Mouse (Mus musculus) intestine, embryonic 14.5 days (tissue): ENCODE measurements around the gene Hoxa4. TPM values are rescaled to one million over a fixed set of nuclear protein-coding genes. Genes with fewer than 3 reads are reported as not detected.

Experiments
- ATAC-seq: fragments of 200-750 bp; cut with Nextera tagmentation; replicated peaks from 2 replicates; pipeline ENCODE4 v1.8.0; 2017; ENCODE audit warnings: low read depth, moderate number of reproducible peaks, moderate TSS enrichment, moderate library complexity; ENCODE audit not compliant: low FRiP score, low TSS enrichment
- DNase-seq: peaks from one replicate; pipeline ENCODE4 v3.0.0-alpha.2; 2018; ENCODE audit warnings: low spot score
- H3K27ac ChIP-seq: fragments of 300-500 bp; sonication (generic); 2 replicates; pipeline ENCODE4 v1.5.1; 2014; ENCODE audit warnings: low read depth, mild to moderate bottlenecking, control low read depth
- H3K27me3 ChIP-seq: fragments of 300-500 bp; sonication (generic); replicated peaks from 2 replicates; pipeline ENCODE4 v1.6.1; 2014; ENCODE audit warnings: low read length, control low read depth; ENCODE audit not compliant: control insufficient read depth, insufficient read depth
- H3K36me3 ChIP-seq: fragments of 300-500 bp; sonication (generic); 2 replicates; pipeline ENCODE4 v1.6.1; 2014; ENCODE audit warnings: low read length, control low read depth; ENCODE audit not compliant: control insufficient read depth, insufficient read depth
- H3K4me1 ChIP-seq: fragments of 300-500 bp; sonication (generic); replicated peaks from 2 replicates; pipeline ENCODE4 v1.6.1; 2014; ENCODE audit warnings: low read length, control low read depth, mixed read lengths; ENCODE audit not compliant: control insufficient read depth, insufficient read depth
- H3K4me2 ChIP-seq: fragments of 300-500 bp; sonication (generic); 2 replicates; pipeline ENCODE4 v1.6.1; 2014; ENCODE audit warnings: low read length
- H3K4me3 ChIP-seq: fragments of 300-500 bp; sonication (generic); 2 replicates; pipeline ENCODE4 v1.5.1; 2014; ENCODE audit warnings: low read depth, low read length, control low read depth, mixed read lengths
- H3K9ac ChIP-seq: fragments of 300-500 bp; sonication (generic); 2 replicates; pipeline ENCODE4 v1.6.1; 2014; ENCODE audit warnings: mild to moderate bottlenecking, low read length
- H3K9me3 ChIP-seq: fragments of 300-500 bp; sonication (generic); 2 replicates; pipeline ENCODE4 v1.6.1; 2016; ENCODE audit warnings: low read length, control low read depth; ENCODE audit not compliant: control insufficient read depth
- WGBS: fragments of 180-500 bp; shearing (Covaris S2); extraction: QIAGEN DNeasy Blood & Tissue Kit; methylation state at CpG from one replicate; pipeline ENCODE4 v1.1.7; 2014; 5-methylcytosine and 5-hydroxymethylcytosine counted together
- polyA plus RNA-seq: library from polyadenylated mRNA; unstranded; fragments of >200 nt; fragmentation: Nextera tagmentation; extraction: Ambion mirVana; gene quantifications from 2 replicates; pipeline ENCODE4 v1.2.1, GENCODE M21; 2014

Hoxa4 gene
- polyA plus RNA-seq, 1 experiment from 2014 or later: 7.5 TPM

DNA sequence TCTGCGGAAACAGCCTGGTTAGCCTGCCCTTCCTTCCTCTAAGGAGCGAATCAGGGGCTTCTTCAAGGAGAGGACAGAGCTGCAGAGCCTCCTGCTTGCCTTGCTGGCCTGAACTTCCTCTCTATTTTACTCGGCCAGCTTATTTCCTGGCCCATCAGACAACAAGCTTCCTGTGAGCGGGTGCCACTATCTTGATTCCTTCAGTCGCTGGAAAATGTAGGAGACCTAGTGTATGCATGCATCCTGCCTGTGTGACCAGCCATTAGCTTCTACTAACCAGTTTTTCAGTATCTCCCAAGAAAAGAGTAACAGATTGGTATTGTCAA is 20.7 kb downstream of the Hoxa4 start:
- DNase-seq (no peak), ATAC-seq (no peak)
- Histone ChIP-seq H3K27me3 (0 out of 2 replicates have a peak, but pooled peaks cover 8% of the 10 kb centered on the region), H3K9me3 (no peaks in the 10 kb centered on the region), H3K9ac (peak overlapping the region; percentile 87), H3K4me3 (peak overlapping the region; percentile 59), H3K4me2 (peak overlapping the region; percentile 70), H3K4me1 (peaks cover 38% of the 10 kb centered on the region), H3K36me3 (no peaks in the 10 kb centered on the region), H3K27ac (peak overlapping the region; percentile 88)
- WGBS: 43% methylated on average over 5 of the region's 5 CpGs

DNA sequence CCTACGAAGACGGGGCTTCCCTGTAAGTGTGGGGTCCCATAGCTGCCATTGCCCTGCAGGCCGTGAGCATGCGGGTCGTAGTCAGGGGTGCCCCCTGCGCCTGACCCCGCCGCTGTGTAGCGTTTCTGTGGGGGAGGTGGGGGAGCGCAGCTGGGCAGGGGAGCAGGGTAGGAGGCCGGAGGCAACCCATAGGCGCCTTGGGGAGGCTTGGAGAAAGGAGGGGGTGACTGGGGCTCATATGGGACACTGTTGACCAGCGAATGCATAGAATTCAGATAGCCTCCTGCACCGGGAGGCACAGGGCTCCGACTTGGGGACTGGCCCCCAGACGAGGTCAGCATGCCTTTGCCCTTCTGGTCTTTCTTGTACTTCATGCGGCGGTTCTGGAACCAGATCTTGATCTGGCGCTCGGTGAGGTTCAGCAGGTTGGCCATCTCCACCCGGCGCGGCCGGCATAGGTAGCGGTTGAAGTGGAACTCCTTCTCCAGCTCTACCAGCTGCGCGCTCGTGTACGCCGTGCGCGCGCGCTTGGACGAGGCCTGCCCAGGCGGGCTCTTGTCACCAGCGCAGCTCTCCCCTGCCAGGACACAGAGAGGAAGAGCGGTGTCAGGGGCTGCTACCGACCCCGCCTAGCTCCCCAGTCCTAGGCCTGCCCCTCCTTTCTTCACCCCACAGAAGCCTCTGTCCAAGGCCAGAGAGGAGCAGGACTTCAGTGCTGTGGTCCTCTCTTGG is 21.2 kb downstream of the Hoxa4 start:
- peak overlapping the region; percentile 87 for H3K9ac ChIP-seq
- peak; percentile 75 for DNase-seq
- WGBS: 28% methylated on average over 40 of the region's 40 CpGs
- ATAC-seq: no peak
- 0 out of 2 replicates have a peak, but pooled peaks cover 8% of the 10 kb centered on the region for H3K27me3 ChIP-seq
- H3K4me1 ChIP-seq: peaks cover 42% of the 10 kb centered on the region
- no peaks in the 10 kb centered on the region for H3K36me3 ChIP-seq
- H3K27ac ChIP-seq: peak overlapping the region; percentile 88
- H3K4me2 ChIP-seq: peak overlapping the region; percentile 70
- H3K4me3 ChIP-seq: peak overlapping the region; percentile 59
- no peaks in the 10 kb centered on the region for H3K9me3 ChIP-seq

DNA sequence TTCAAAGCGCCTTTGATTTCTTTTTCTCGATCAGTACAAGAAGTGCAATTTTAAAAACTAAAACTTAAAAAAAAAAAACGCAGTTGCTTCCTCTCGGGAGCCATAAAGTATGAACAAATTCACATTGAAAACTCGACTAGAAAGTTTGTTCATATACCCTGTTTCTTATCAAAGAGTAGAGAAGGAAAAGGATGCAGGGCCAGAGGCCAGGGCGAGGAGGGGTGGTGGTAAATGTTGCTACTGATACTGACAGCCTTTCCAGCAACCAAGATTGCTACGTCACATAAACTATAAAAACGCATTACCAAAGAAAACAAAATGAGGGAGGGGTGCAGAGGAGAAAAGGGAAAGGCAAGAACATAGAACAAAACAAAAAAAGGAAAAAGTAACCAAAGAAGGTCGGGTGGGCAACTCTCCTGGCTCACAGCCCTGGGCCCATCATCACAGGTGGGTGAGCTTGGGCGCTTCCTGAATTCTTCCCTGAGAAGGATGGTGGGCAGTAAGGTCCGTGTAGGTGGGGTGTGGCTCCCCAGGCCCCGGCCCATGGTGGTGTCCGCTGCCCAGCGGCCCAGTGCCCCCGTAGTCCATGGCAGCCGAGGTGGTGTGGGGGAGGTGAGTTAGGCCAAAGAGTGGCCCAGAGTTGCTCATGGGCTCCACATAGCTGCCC is 21.9 kb downstream of the Hoxa4 start:
- H3K27ac ChIP-seq: peak overlapping the region; percentile 88
- H3K27me3 ChIP-seq: 0 out of 2 replicates have a peak, but pooled peaks cover 8% of the 10 kb centered on the region
- H3K4me2 ChIP-seq: peak overlapping the region; percentile 70
- no peak for ATAC-seq
- H3K4me3 ChIP-seq: peak overlapping the region; percentile 59; the same call in 1 of the 2 replicates
- H3K9ac ChIP-seq: peak overlapping the region; percentile 87
- no peaks in the 10 kb centered on the region for H3K36me3 ChIP-seq
- peak; percentile 67 for DNase-seq
- peaks cover 47% of the 10 kb centered on the region for H3K4me1 ChIP-seq
- WGBS: 33% methylated on average over 16 of the region's 16 CpGs
- no peaks in the 10 kb centered on the region for H3K9me3 ChIP-seq

DNA sequence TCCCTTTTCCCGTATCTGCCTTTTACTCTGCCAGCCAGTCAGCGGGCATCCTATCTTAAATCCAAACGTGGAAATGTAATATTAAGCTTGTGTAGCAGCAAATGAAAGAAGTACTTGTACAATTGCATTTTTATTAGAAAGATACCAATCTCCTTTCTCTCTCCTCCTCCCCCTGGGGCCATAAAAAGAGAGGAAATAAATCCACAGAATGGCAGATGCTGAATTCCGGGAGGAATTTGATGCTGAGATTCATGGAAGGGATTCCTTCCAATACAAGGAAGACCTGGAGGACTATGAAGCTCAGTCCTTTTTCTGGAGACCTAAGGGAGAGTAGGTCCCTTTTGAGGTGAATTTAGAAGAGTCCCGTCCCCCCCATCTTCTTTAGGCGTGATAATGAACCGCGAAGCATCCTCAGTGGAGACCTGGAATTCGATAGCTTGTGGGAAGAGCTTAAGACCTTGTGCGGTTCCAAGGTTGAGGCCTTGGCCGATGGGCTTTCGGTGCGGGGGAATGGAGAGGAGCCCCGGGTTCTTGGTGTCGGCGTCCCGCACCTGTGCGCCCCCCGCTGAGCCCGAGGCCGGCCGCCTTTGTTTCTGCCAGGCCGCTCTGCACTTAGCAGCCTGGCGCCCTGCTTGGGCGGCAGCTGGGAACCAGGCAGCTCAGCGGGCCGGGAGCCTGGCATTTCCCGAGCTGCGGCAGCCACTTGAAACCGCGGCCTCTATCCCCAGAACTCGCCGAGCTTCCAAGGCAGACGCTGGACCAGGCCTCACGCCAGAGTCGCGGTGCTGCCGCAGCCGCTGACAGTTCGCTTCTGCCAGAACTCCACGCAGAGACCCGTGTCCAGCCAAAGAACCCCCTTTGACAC is 23.1 kb downstream of the Hoxa4 start:
- peak overlapping the region; percentile 87 for H3K9ac ChIP-seq
- H3K9me3 ChIP-seq: no peaks in the 10 kb centered on the region
- 21% methylated on average over 42 of the region's 42 CpGs for WGBS
- peak overlapping the region; percentile 70 for H3K4me2 ChIP-seq
- H3K27ac ChIP-seq: peak overlapping the region; percentile 95
- H3K4me3 ChIP-seq: peak overlapping the region; percentile 59
- ATAC-seq (no peak), DNase-seq (peak; percentile 74)
- H3K36me3 ChIP-seq: no peaks in the 10 kb centered on the region
- H3K27me3 ChIP-seq: 0 out of 2 replicates have a peak, but pooled peaks cover 8% of the 10 kb centered on the region
- peaks cover 45% of the 10 kb centered on the region for H3K4me1 ChIP-seq

DNA sequence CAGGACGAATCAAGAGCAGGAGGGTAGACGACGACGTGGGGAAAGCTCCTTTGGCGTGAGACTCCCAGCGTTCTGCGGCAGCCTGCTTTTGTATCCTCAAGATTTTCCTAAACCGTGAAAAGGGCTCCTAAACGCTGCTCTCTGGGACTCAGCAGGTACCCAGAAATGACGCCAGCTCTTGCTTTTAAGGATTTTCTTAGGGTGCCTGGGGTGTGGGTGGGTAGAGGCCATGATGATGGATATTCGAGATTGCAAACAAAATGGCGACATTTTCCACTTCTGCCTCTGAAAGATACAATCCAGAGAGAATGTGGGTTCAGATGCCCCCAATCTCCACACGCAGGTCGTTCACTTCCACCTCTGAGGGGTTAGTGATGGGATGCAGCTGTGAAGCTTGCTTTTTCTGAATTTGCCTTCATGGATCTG is 23.8 kb downstream of the Hoxa4 start:
- WGBS: 34% methylated on average over 14 of the region's 14 CpGs
- Histone ChIP-seq H3K9ac (peak overlapping the region; percentile 87), H3K36me3 (peaks cover 3% of the 10 kb centered on the region; the same call in 1 of the 2 replicates), H3K4me2 (peak overlapping the region; percentile 70), H3K27me3 (0 out of 2 replicates have a peak, but pooled peaks cover 8% of the 10 kb centered on the region), H3K9me3 (no peaks in the 10 kb centered on the region), H3K27ac (peak overlapping the region; percentile 95), H3K4me3 (peak overlapping the region; percentile 59), H3K4me1 (peaks cover 48% of the 10 kb centered on the region)
- ATAC-seq (no peak), DNase-seq (peak; percentile 72)

DNA sequence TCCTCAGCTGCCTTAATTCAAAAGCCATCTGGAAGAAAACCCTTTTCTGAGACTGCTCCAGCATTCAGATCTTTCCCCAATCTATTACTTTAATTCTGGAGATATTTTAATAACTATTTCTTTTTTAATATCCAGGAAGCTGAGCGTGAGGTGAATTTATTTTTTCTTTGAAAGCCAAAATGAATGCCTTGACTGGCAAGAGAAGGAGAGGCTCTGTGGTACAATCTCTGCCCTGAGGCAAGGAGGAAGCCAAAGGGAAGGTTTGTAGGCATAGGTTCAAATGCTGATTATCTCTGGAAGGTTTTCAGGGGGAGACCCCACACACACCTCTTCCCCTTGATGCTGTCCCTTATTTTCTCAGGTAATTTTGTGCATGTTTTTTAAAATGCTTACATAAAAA is 24.4 kb downstream of the Hoxa4 start:
- Histone ChIP-seq H3K27ac (peak overlapping the region; percentile 95), H3K9ac (peak overlapping the region; percentile 87), H3K4me1 (peaks cover 48% of the 10 kb centered on the region), H3K4me2 (peak overlapping the region; percentile 70), H3K9me3 (no peaks in the 10 kb centered on the region), H3K27me3 (0 out of 2 replicates have a peak, but pooled peaks cover 8% of the 10 kb centered on the region), H3K36me3 (peaks cover 4% of the 10 kb centered on the region; the same call in 1 of the 2 replicates), H3K4me3 (peak overlapping the region; percentile 59; the same call in 1 of the 2 replicates)
- ATAC-seq (no peak), DNase-seq (no peak)
- WGBS: 51% methylated on average over 1 of the region's 1 CpGs

DNA sequence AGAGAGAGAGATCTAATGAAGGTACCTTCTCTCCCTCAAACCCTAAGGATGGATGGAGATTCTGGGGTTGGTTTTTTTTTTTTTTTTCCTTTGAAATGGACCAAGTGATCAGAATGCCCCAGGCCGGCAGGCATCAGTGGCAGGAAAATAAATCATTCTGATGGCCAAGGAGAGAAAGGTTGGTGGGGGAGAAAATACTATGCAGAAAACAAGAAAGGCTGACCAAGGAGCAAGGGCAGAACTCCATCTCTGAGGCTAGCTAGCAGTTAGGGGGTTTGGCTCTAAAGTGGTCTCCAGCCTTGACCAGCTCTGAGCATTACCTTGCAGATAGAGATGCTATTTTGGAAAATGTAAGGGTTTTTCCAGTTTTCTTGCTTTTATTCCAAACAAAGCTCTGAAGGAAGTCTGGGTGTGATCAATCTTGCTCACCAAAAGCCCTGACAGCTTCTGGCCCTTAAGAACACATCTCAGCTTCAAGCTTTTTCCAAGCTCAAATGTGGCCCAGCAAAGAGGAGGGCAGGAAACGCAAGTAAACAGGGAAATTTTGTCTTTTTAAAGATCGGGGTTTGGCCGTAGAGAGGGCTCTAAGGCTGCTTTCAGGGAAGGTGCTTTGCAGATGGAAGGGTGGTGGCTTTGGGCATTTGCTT is 25.0 kb downstream of the Hoxa4 start:
- 0 out of 2 replicates have a peak, but pooled peaks cover 8% of the 10 kb centered on the region for H3K27me3 ChIP-seq
- peak overlapping the region; percentile 95 for H3K27ac ChIP-seq
- peak overlapping the region; percentile 59 for H3K4me3 ChIP-seq
- DNase-seq (peak; percentile 71), ATAC-seq (no peak)
- H3K4me1 ChIP-seq: peaks cover 44% of the 10 kb centered on the region
- H3K9me3 ChIP-seq: no peaks in the 10 kb centered on the region
- WGBS: 33% methylated on average over 4 of the region's 4 CpGs
- peaks cover 4% of the 10 kb centered on the region; the same call in 1 of the 2 replicates for H3K36me3 ChIP-seq
- H3K9ac ChIP-seq: peak overlapping the region; percentile 87
- peak overlapping the region; percentile 70 for H3K4me2 ChIP-seq
